8 mouse cellular contexts compared by ENCODE assay signal in genomic region chr9:57439083-57439482, GRCm38 (mm10). TPM values are rescaled to one million over a fixed set of nuclear protein-coding genes. Genes with fewer than 3 reads are reported as not detected.
DNase-seq lines count a peak whose midpoint lies in the region; ATAC-seq and TF ChIP-seq lines count a peak whose summit lies in the region.

No protein-coding gene starts in this region.

- H3K4me2 ChIP-seq in heart, embryonic 12.5 days = peak overlapping the region; percentile 77
- H3K4me2 ChIP-seq in heart, postnatal 0 days (ENCODE audit: low read depth, low read length) = peak overlapping the region; percentile 62
- H3K4me2 ChIP-seq in liver, embryonic 15.5 days = peak overlapping the region; percentile 84

- H3K4me3 ChIP-seq in heart, embryonic 12.5 days = peak overlapping the region; percentile 60
- peak overlapping the region; percentile 72 for H3K4me3 ChIP-seq in G1E (ENCODE audit: low read depth, low read length)
- H3K4me3 ChIP-seq in heart, postnatal 0 days (ENCODE audit: low read depth, low read length) = peak overlapping the region; percentile 45
- H3K4me3 ChIP-seq in liver, embryonic 15.5 days (replicated peaks) = peak overlapping the region; percentile 67

- intact Hi-C loops in heart, postnatal 25 days (cut with DNase I) = no loop called here

- WGBS in heart, embryonic 12.5 days = 40% methylated on average over 7 of the region's 7 CpGs
- 37% methylated on average over 7 of the region's 7 CpGs for WGBS in heart, postnatal 0 days
- WGBS in liver, embryonic 15.5 days (ENCODE audit: insufficient replicate concordance) = 32% methylated on average over 7 of the region's 7 CpGs

- ATAC-seq in heart, embryonic 12.5 days (ENCODE audit: insufficient number of reproducible peaks, low FRiP score) = no peak
- no peak for ATAC-seq in G1E (ENCODE audit: extremely low read depth, insufficient number of reproducible peaks, low FRiP score, poor library complexity, severe bottlenecking)
- no peak for ATAC-seq in heart, postnatal 0 days (ENCODE audit: insufficient read depth, low read depth)
- no peak for ATAC-seq in liver, embryonic 15.5 days (ENCODE audit: insufficient read depth)
- ATAC-seq in cerebellum, adult (ENCODE audit: insufficient number of reproducible peaks, low FRiP score, low TSS enrichment) = no peak

- no peaks in the 10 kb centered on the region for H3K9me3 ChIP-seq in heart, embryonic 12.5 days (replicated peaks)
- no peaks in the 10 kb centered on the region for H3K9me3 ChIP-seq in G1E (replicated peaks)
- H3K9me3 ChIP-seq in heart, postnatal 0 days (replicated peaks; ENCODE audit: control insufficient read depth, low read length) = no peaks in the 10 kb centered on the region
- no peaks in the 10 kb centered on the region for H3K9me3 ChIP-seq in liver, embryonic 15.5 days (replicated peaks)

- DNase-seq in heart, postnatal 25 days (ENCODE audit: low spot score) = no peak
- peak; percentile 21 for DNase-seq in G1E (ENCODE audit: low spot score)
- DNase-seq in heart, postnatal 0 days (ENCODE audit: low spot score) = no peak
- DNase-seq in right cerebral cortex, postnatal 4 days = no peak
- DNase-seq in ovary, postnatal 36 days (ENCODE audit: low spot score) = no peak

- H3K36me3 ChIP-seq in heart, embryonic 12.5 days = peaks cover 4% of the 10 kb centered on the region; the same call in 1 of the 2 replicates
- H3K36me3 ChIP-seq in G1E (replicated peaks) = peaks cover 40% of the 10 kb centered on the region
- no peaks in the 10 kb centered on the region for H3K36me3 ChIP-seq in heart, postnatal 0 days (replicated peaks; ENCODE audit: control insufficient read depth, insufficient read depth, low read length)
- peaks cover 4% of the 10 kb centered on the region; the same call in 1 of the 2 replicates for H3K36me3 ChIP-seq in liver, embryonic 15.5 days (replicated peaks)

- peaks cover 24% of the 10 kb centered on the region for H3K4me1 ChIP-seq in heart, embryonic 12.5 days (replicated peaks)
- H3K4me1 ChIP-seq in G1E (ENCODE audit: insufficient read depth, low read depth, low read length) = peaks cover 48% of the 10 kb centered on the region
- H3K4me1 ChIP-seq in heart, postnatal 0 days (ENCODE audit: control insufficient read depth, insufficient read depth) = peaks cover 6% of the 10 kb centered on the region
- peaks cover 42% of the 10 kb centered on the region for H3K4me1 ChIP-seq in liver, embryonic 15.5 days (replicated peaks)

- no peak overlapping the region for H3K27ac ChIP-seq in heart, embryonic 12.5 days (ENCODE audit: poor library complexity, severe bottlenecking)
- H3K27ac ChIP-seq in heart, postnatal 0 days (ENCODE audit: low read depth) = peak overlapping the region; percentile 50; the same call in 1 of the 2 replicates
- peak overlapping the region; percentile 76; the same call in 1 of the 2 replicates for H3K27ac ChIP-seq in liver, embryonic 15.5 days (replicated peaks)

- H3K27me3 ChIP-seq in heart, embryonic 12.5 days (replicated peaks) = no peaks in the 10 kb centered on the region
- peaks cover 3% of the 10 kb centered on the region; the same call in 1 of the 2 replicates for H3K27me3 ChIP-seq in G1E (ENCODE audit: insufficient read depth, low read length)
- no peaks in the 10 kb centered on the region for H3K27me3 ChIP-seq in heart, postnatal 0 days (ENCODE audit: control insufficient read depth, insufficient read depth, low read length)
- no peaks in the 10 kb centered on the region for H3K27me3 ChIP-seq in liver, embryonic 15.5 days

- no peak for TF ChIP-seq EP300 in heart, postnatal 0 days (IDR thresholded peaks at IDR 0.05; ENCODE audit: low read depth)

- TF ChIP-seq CTCF in G1E (IDR thresholded peaks at IDR 0.05; ENCODE audit: low read depth, low read length) = no peak
- TF ChIP-seq CTCF in heart, postnatal 0 days (IDR thresholded peaks at IDR 0.05; ENCODE audit: low read depth) = no peak

- H3K9ac ChIP-seq in heart, embryonic 12.5 days = peak overlapping the region; percentile 77; the same call in 1 of the 2 replicates
- H3K9ac ChIP-seq in heart, postnatal 0 days (replicated peaks; ENCODE audit: low read depth, low read length) = no peak overlapping the region
- H3K9ac ChIP-seq in liver, embryonic 15.5 days = peak overlapping the region; percentile 65

RNA-seq across cellular contexts. Expression of gene Ppcdc, which starts 0.8 kb away (rescaled TPM):
- polyA plus RNA-seq in heart, embryonic 12.5 days (2016; fragmentation: Nextera tagmentation; extraction: Ambion mirVana) = 19.4 and 20.2 TPM in 2 replicates
- 1 to 10 TPM; 7.8 to 8.7 TPM for total RNA-seq in heart, postnatal 25 days (2021)
- total RNA-seq in G1E (2014; fragmentation: Nextera tagmentation) = 55.0 and 58.6 TPM in 2 replicates
- 26.0 and 29.9 TPM in 2 replicates for total RNA-seq in G1E (2017)
- polyA plus RNA-seq in G1E (2012) = 3.0 and 8.5 TPM in 2 replicates
- 14.0 and 14.1 TPM in 2 replicates for total RNA-seq in heart, postnatal 0 days (2014; rRNA removed; ENCODE audit: low replicate concordance)
- polyA plus RNA-seq in heart, postnatal 0 days (2015; fragmentation: Nextera tagmentation; extraction: Ambion mirVana) = 14.1 and 14.3 TPM in 2 replicates
- 8.9 and 10.5 TPM in 2 replicates for polyA plus RNA-seq in liver, embryonic 15.5 days (2015; fragmentation: Nextera tagmentation; extraction: Ambion mirVana)

RNA-seq across cellular contexts. Expression of gene Scamp5, which starts 28.8 kb away (rescaled TPM):
- 11.8 and 12.3 TPM in 2 replicates for polyA plus RNA-seq in heart, embryonic 12.5 days (2016; fragmentation: Nextera tagmentation; extraction: Ambion mirVana)
- total RNA-seq in heart, postnatal 25 days (2021) = 1 to 10 TPM; 4.9 to 5.1 TPM
- total RNA-seq in G1E (2014; fragmentation: Nextera tagmentation) = not detected in 2 replicates
- 0.22 and 0.29 TPM in 2 replicates for total RNA-seq in G1E (2017)
- polyA plus RNA-seq in G1E (2012) = 0.21 and 0.22 TPM in 2 replicates
- total RNA-seq in heart, postnatal 0 days (2014; rRNA removed; ENCODE audit: low replicate concordance) = 16.1 and 19.6 TPM in 2 replicates
- polyA plus RNA-seq in heart, postnatal 0 days (2015; fragmentation: Nextera tagmentation; extraction: Ambion mirVana) = 7.0 TPM in 2 replicates
- 7.7 and 8.1 TPM in 2 replicates for polyA plus RNA-seq in liver, embryonic 15.5 days (2015; fragmentation: Nextera tagmentation; extraction: Ambion mirVana)
